Mouse (Mus musculus): Measurements from ENCODE around the gene Notch1.

The Notch1 gene

GRCm38 (mm10) chr2:26482824-26483223 is 33.6 kb downstream of the Notch1 start:
- ChIA-PET POLR2A (interaction anchor here (0.5 to 1.8 kb wide), 33 partner anchors 8 to 430 kb away, joined by 3 to 7 read pairs (median 4); partner anchors contain the start of genes Agpat2 (in 1 of the 4), Sec16a (in 1 of the 4) and Surf6 (in 1 of the 4)), CTCF (interaction anchor here (0.6 to 1.2 kb wide), 10 partner anchors 8 to 83 kb away, joined by 3 to 12 read pairs (median 3); no protein-coding TSS in a partner anchor)

GRCm38 (mm10) chr2:26481724-26482495 is 34.6 kb downstream of the Notch1 start:
- ChIA-PET CTCF (interaction anchor here in 2 of 4 experiments (0.7 to 1.2 kb wide), 3 partner anchors 9 to 1382 kb away, joined by 3 to 6 read pairs (median 3); no protein-coding TSS in a partner anchor), POLR2A (interaction anchor here (0.5 to 2.3 kb wide), 19 partner anchors 11 to 431 kb away, joined by 3 to 8 read pairs (median 4); partner anchors contain the start of genes Agpat2 (in 1 of the 4), Sec16a (in 1 of the 4) and Surf6 (in 1 of the 4))

GRCm38 (mm10) chr2:26480911-26481310 is 35.6 kb downstream of the Notch1 start:
- ChIA-PET POLR2A (interaction anchor here in 2 of 4 experiments (0.6 to 2.3 kb wide), 4 partner anchors 16 to 155 kb away, joined by 3 to 8 read pairs (median 4); no protein-coding TSS in a partner anchor), CTCF (no interaction called here)

- ChIA-PET POLR2A (interaction anchor here in 1 of 4 experiments (0.6 to 0.9 kb wide), 2 partner anchors 23 to 132 kb away, joined by 3 read pairs; no protein-coding TSS in a partner anchor), CTCF (no interaction called here)
Measured at GRCm38 (mm10) chr2:26478685-26479205, 37.7 kb downstream of the Notch1 start.

GRCm38 (mm10) chr2:26477911-26478310 is 38.6 kb downstream of the Notch1 start:
- ChIA-PET POLR2A (interaction anchor here in 1 of 4 experiments (2.7 kb wide), 1 partner anchor 26 kb away, joined by 7 read pairs; no protein-coding TSS in a partner anchor), CTCF (no interaction called here)

GRCm38 (mm10) chr2:26475505-26476430 is 40.7 kb downstream of the Notch1 start:
- ChIA-PET POLR2A (interaction anchor here in 2 of 4 experiments (0.8 to 2.7 kb wide), 18 partner anchors 12 to 85 kb away, joined by 3 to 9 read pairs (median 4); partner anchors contain the start of gene Sec16a (in 2 of the 2)), CTCF (interaction anchor here in 3 of 4 experiments (0.6 to 1.4 kb wide), 10 partner anchors 10 to 1372 kb away, joined by 3 to 6 read pairs (median 4); partner anchors contain the start of gene Inpp5e (in 1 of the 3))

- CTCF ChIA-PET: interaction anchor here in 3 of 4 experiments (0.6 to 1.4 kb wide), 13 partner anchors 8 to 150 kb away, joined by 3 to 6 read pairs (median 3); partner anchors contain the start of genes Sec16a (in 2 of the 3) and Inpp5e (in 1 of the 3)
- POLR2A ChIA-PET: interaction anchor here in 2 of 4 experiments (0.7 to 2.5 kb wide), 17 partner anchors 8 to 90 kb away, joined by 3 to 9 read pairs (median 4); partner anchors contain the start of gene Sec16a (in 1 of the 2)
Measured at GRCm38 (mm10) chr2:26474789-26475504, 41.5 kb downstream of the Notch1 start.

- CTCF ChIA-PET: interaction anchor here in 1 of 4 experiments (0.9 to 1.2 kb wide), 2 partner anchors 43 to 63 kb away, joined by 3 to 4 read pairs; partner anchors contain the start of gene Inpp5e
- POLR2A ChIA-PET: interaction anchor here in 3 of 4 experiments (0.6 to 2.5 kb wide), 8 partner anchors 10 to 93 kb away, joined by 3 to 10 read pairs (median 4); partner anchors contain the start of genes Inpp5e (in 1 of the 3) and Sec16a (in 1 of the 3)
Measured at GRCm38 (mm10) chr2:26472312-26473090, 44.0 kb downstream of the Notch1 start.

GRCm38 (mm10) chr2:26471652-26472285 is 44.7 kb downstream of the Notch1 start:
- CTCF ChIA-PET: interaction anchor here in 1 of 4 experiments (0.9 kb wide), 1 partner anchor 42 kb away, joined by 3 read pairs; no protein-coding TSS in a partner anchor
- POLR2A ChIA-PET: interaction anchor here in 2 of 4 experiments (0.9 to 1.7 kb wide), 7 partner anchors 9 to 63 kb away, joined by 3 to 5 read pairs (median 3); partner anchors contain the start of gene Inpp5e (in 1 of the 2)

- POLR2A ChIA-PET: interaction anchor here in 2 of 4 experiments (0.6 to 1.7 kb wide), 11 partner anchors 12 to 133 kb away, joined by 3 to 5 read pairs (median 3); partner anchors contain the start of gene Agpat2 (in 1 of the 2)
- CTCF ChIA-PET: interaction anchor here in 1 of 4 experiments (0.6 kb wide), 1 partner anchor 82 kb away, joined by 3 read pairs; no protein-coding TSS in a partner anchor
Measured at GRCm38 (mm10) chr2:26470967-26471366, 45.5 kb downstream of the Notch1 start.

GRCm38 (mm10) chr2:26468376-26468775 is 48.1 kb downstream of the Notch1 start:
- POLR2A ChIA-PET: interaction anchor here in 2 of 4 experiments (1.5 to 12.9 kb wide), 5 partner anchors 9 to 84 kb away, joined by 3 to 297 read pairs (median 9); partner anchors contain the start of gene Sec16a (in 1 of the 2)

GRCm38 (mm10) chr2:26463412-26463811 is 53.1 kb downstream of the Notch1 start:
- CTCF ChIA-PET: interaction anchor here in 1 of 4 experiments (0.9 to 1.3 kb wide), 2 partner anchors 17 to 41 kb away, joined by 3 read pairs; no protein-coding TSS in a partner anchor
- POLR2A ChIA-PET: interaction anchor here in 2 of 4 experiments (1.0 to 12.9 kb wide), 13 partner anchors 12 to 173 kb away, joined by 3 to 469 read pairs (median 4); partner anchors contain the start of gene Sec16a (in 2 of the 2)

More at GRCm38 (mm10) chr2:26468376-26468775, 48.1 kb downstream of the Notch1 start:
- CTCF ChIA-PET: interaction anchor here in 1 of 4 experiments (1.6 kb wide), 1 partner anchor 93 kb away, joined by 4 read pairs; no protein-coding TSS in a partner anchor

- CTCF ChIA-PET: interaction anchor here in 1 of 4 experiments (0.9 to 1.3 kb wide), 2 partner anchors 17 to 41 kb away, joined by 3 read pairs; no protein-coding TSS in a partner anchor
- POLR2A ChIA-PET: interaction anchor here in 3 of 4 experiments (0.9 to 12.9 kb wide), 17 partner anchors 9 to 322 kb away, joined by 3 to 469 read pairs (median 4); partner anchors contain the start of gene Sec16a (in 2 of the 3)
Measured at GRCm38 (mm10) chr2:26462980-26463379, 53.5 kb downstream of the Notch1 start.

- ChIA-PET CTCF (interaction anchor here in 1 of 4 experiments (0.6 kb wide), 1 partner anchor 46 kb away, joined by 5 read pairs; no protein-coding TSS in a partner anchor), POLR2A (interaction anchor here (0.6 to 12.9 kb wide), 29 partner anchors 11 to 321 kb away, joined by 3 to 469 read pairs (median 4); partner anchors contain the start of genes Sec16a (in 3 of the 4), Agpat2 (in 1 of the 4), Inpp5e (in 1 of the 4) and Snapc4 (in 1 of the 4))
Measured at GRCm38 (mm10) chr2:26461667-26462066, 54.8 kb downstream of the Notch1 start.
